Mouse (Mus musculus): ENCODE results near the gene Mllt1.

GRCm38 (mm10) chr17:56962642-56963405 lies 27.6 kb upstream of the Mllt1 start:
- TF ChIP-seq TCF12 (IDR thresholded peaks at IDR 0.05; ENCODE audit: low read depth, low read length) (no peak), ZC3H11A (IDR thresholded peaks at IDR 0.05; ENCODE audit: low read depth, low read length) (no peak), ZNF384 (IDR thresholded peaks at IDR 0.05; ENCODE audit: low read depth, low read length) (no peak), HCFC1 (IDR thresholded peaks at IDR 0.05; ENCODE audit: low read depth, low read length) (no peak), CTCF (conservative IDR thresholded peaks at IDR 0.05 in 1 of 2, IDR thresholded peaks at IDR 0.05 in 1 of 2; ENCODE audit: low read depth in 2 of 2, low read length in 2 of 2) (no peak), POLR2A (IDR thresholded peaks at IDR 0.05; ENCODE audit: low read depth, low read length) (no peak)
